Mouse (Mus musculus): ENCODE results near the gene Mettl24.
"Not testable (repeated sequence)": the region's sequence is repeated elsewhere in the genome, so short reads cannot be mapped to it uniquely, and the experiment has no call there.

Gene Mettl24

GRCm38 (mm10) chr10:40792115-40792514 lies 109.0 kb downstream of the Mettl24 start:
- DNase-seq (ENCODE audit: extremely low read depth, insufficient read length, low spot score): no peak

GRCm38 (mm10) chr10:40805221-40805620 lies 122.1 kb downstream of the Mettl24 start:
- no peak for DNase-seq (ENCODE audit: extremely low read depth, insufficient read length, low spot score)

- DNase-seq (ENCODE audit: extremely low read depth, insufficient read length, low spot score): no peak
These were observed 123.1 kb downstream of the Mettl24 start for GRCm38 (mm10) chr10:40806221-40806620.

- not testable (repeated sequence) for DNase-seq (ENCODE audit: extremely low read depth, insufficient read length, low spot score)
These were observed 126.4 kb downstream of the Mettl24 start for GRCm38 (mm10) chr10:40809411-40809910.

- DNase-seq (ENCODE audit: extremely low read depth, insufficient read length, low spot score): no peak
These were observed 130.5 kb downstream of the Mettl24 start for GRCm38 (mm10) chr10:40813627-40814026.

- no peak for DNase-seq (ENCODE audit: extremely low read depth, insufficient read length, low spot score)
These were observed 133.4 kb downstream of the Mettl24 start for GRCm38 (mm10) chr10:40816471-40816870.

- DNase-seq (ENCODE audit: extremely low read depth, insufficient read length, low spot score): no peak
These were observed 142.9 kb downstream of the Mettl24 start for GRCm38 (mm10) chr10:40825952-40826351.

- DNase-seq (ENCODE audit: extremely low read depth, insufficient read length, low spot score): no peak
These were observed 144.6 kb downstream of the Mettl24 start for GRCm38 (mm10) chr10:40827706-40828105.

- DNase-seq (ENCODE audit: extremely low read depth, insufficient read length, low spot score): no peak
These were observed 147.2 kb downstream of the Mettl24 start for GRCm38 (mm10) chr10:40830312-40830711.

- DNase-seq (ENCODE audit: extremely low read depth, insufficient read length, low spot score): no peak
These were observed 148.2 kb downstream of the Mettl24 start for GRCm38 (mm10) chr10:40831267-40831666.

- DNase-seq (ENCODE audit: extremely low read depth, insufficient read length, low spot score): no peak
These were observed 157.0 kb downstream of the Mettl24 start for GRCm38 (mm10) chr10:40840086-40840485.

- no peak for DNase-seq (ENCODE audit: extremely low read depth, insufficient read length, low spot score)
These were observed 160.8 kb downstream of the Mettl24 start for GRCm38 (mm10) chr10:40843841-40844240.

GRCm38 (mm10) chr10:40844546-40844945 lies 161.5 kb downstream of the Mettl24 start:
- DNase-seq (ENCODE audit: extremely low read depth, insufficient read length, low spot score): no peak

- no peak for DNase-seq (ENCODE audit: extremely low read depth, insufficient read length, low spot score)
These were observed 162.5 kb downstream of the Mettl24 start for GRCm38 (mm10) chr10:40845626-40846025.

- no peak for DNase-seq (ENCODE audit: extremely low read depth, insufficient read length, low spot score)
These were observed 164.2 kb downstream of the Mettl24 start for GRCm38 (mm10) chr10:40847176-40847874.

- DNase-seq (ENCODE audit: extremely low read depth, insufficient read length, low spot score): no peak
These were observed 167.6 kb downstream of the Mettl24 start for GRCm38 (mm10) chr10:40850644-40851043.

GRCm38 (mm10) chr10:40851138-40851537 lies 168.1 kb downstream of the Mettl24 start:
- DNase-seq (ENCODE audit: extremely low read depth, insufficient read length, low spot score): no peak

GRCm38 (mm10) chr10:40855616-40856015 lies 172.5 kb downstream of the Mettl24 start:
- DNase-seq (ENCODE audit: extremely low read depth, insufficient read length, low spot score): no peak

- no peak for DNase-seq (ENCODE audit: extremely low read depth, insufficient read length, low spot score)
These were observed 173.6 kb downstream of the Mettl24 start for GRCm38 (mm10) chr10:40856703-40857102.

- DNase-seq (ENCODE audit: extremely low read depth, insufficient read length, low spot score): no peak
These were observed 174.5 kb downstream of the Mettl24 start for GRCm38 (mm10) chr10:40857599-40857998.
